Mouse (Mus musculus) liver, embryonic 16.5 days (tissue): ENCODE measurements around the gene Slc7a1. TPM values are rescaled to one million over a fixed set of nuclear protein-coding genes. Genes with fewer than 3 reads are reported as not detected.

Experiments used
- ATAC-seq: fragments of 200-750 bp; cut with Nextera tagmentation; 2 replicates; pipeline ENCODE4 v1.8.0; 2017; ENCODE audit warnings: low read depth, mild to moderate bottlenecking, moderate number of reproducible peaks, moderate library complexity
- H3K27ac ChIP-seq: fragments of 300-500 bp; sonication (generic); 2 replicates; pipeline ENCODE4 v1.5.1; 2014; ENCODE audit warnings: mild to moderate bottlenecking, low read length
- H3K27me3 ChIP-seq: fragments of 300-500 bp; sonication (generic); 2 replicates; pipeline ENCODE4 v1.6.1; 2014; ENCODE audit warnings: low read depth, low read length, mixed read lengths; ENCODE audit not compliant: control insufficient read depth, insufficient read depth
- H3K36me3 ChIP-seq: fragments of 300-500 bp; sonication (generic); 2 replicates; pipeline ENCODE4 v1.6.1; 2014; ENCODE audit warnings: mild to moderate bottlenecking; ENCODE audit not compliant: control insufficient read depth, insufficient read depth
- H3K4me1 ChIP-seq: fragments of 300-500 bp; sonication (generic); 2 replicates; pipeline ENCODE4 v1.6.1; 2014; ENCODE audit warnings: low read depth, low read length, mixed read lengths; ENCODE audit not compliant: control insufficient read depth
- H3K4me2 ChIP-seq: fragments of 300-500 bp; sonication (generic); 2 replicates; pipeline ENCODE4 v1.6.1; 2014; ENCODE audit warnings: low read depth, low read length, mixed read lengths
- H3K4me3 ChIP-seq: fragments of 300-500 bp; sonication (generic); 2 replicates; pipeline ENCODE4 v1.5.1; 2014; ENCODE audit warnings: low read depth, mild to moderate bottlenecking, low read length
- H3K9ac ChIP-seq: fragments of 300-500 bp; sonication (generic); 2 replicates; pipeline ENCODE4 v1.6.1; 2014; ENCODE audit warnings: low read depth, low read length
- H3K9me3 ChIP-seq: fragments of 300-500 bp; sonication (generic); replicated peaks from 2 replicates; pipeline ENCODE4 v1.6.1; 2016; ENCODE audit warnings: low read length; ENCODE audit not compliant: control insufficient read depth
- WGBS: fragments of 180-500 bp; shearing (Covaris S2); extraction: QIAGEN DNeasy Blood & Tissue Kit; methylation state at CpG from one replicate; pipeline ENCODE4 v1.1.7; 2014; ENCODE audit not compliant: insufficient replicate concordance; 5-methylcytosine and 5-hydroxymethylcytosine counted together
- polyA plus RNA-seq: library from polyadenylated mRNA; unstranded; fragments of >200 nt; fragmentation: Nextera tagmentation; extraction: Ambion mirVana; gene quantifications from 2 replicates; pipeline ENCODE4 v1.2.1, GENCODE M21; 2015

Gene Slc7a1
- polyA plus RNA-seq, 1 experiment from 2014 or later, result 15.7 TPM

DNA sequence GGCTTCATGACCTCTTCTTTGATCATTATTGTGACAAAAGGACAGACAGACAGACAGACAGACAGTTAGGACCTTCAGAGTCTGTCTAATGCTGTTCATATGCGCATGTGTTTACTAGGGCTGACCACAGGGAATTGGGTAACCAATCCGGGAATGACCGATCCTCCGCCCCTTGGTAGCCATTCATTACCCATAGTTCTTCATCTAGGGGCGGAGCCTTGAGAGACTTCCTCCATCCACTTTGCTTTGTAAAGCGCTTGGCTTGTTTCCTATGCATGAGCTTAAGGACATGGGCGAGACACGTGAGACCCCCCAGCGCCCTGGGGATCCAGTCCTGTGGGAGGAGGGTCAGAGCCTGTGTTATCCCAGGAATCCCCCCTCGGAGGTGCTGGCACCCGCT lies 96.7 kb downstream of the Slc7a1 start:
- H3K27ac ChIP-seq, result no peak overlapping the region
- H3K4me3 ChIP-seq, result peak overlapping the region; percentile 29; the same call in 1 of the 2 replicates
- H3K36me3 ChIP-seq, result no peaks in the 10 kb centered on the region
- H3K9me3 ChIP-seq, result no peaks in the 10 kb centered on the region
- H3K4me2 ChIP-seq, result no peak overlapping the region
- no peak for ATAC-seq
- H3K27me3 ChIP-seq, result no peaks in the 10 kb centered on the region
- no peak overlapping the region for H3K9ac ChIP-seq
- WGBS, result 71% methylated on average over 11 of the region's 11 CpGs
- no peaks in the 10 kb centered on the region for H3K4me1 ChIP-seq

DNA sequence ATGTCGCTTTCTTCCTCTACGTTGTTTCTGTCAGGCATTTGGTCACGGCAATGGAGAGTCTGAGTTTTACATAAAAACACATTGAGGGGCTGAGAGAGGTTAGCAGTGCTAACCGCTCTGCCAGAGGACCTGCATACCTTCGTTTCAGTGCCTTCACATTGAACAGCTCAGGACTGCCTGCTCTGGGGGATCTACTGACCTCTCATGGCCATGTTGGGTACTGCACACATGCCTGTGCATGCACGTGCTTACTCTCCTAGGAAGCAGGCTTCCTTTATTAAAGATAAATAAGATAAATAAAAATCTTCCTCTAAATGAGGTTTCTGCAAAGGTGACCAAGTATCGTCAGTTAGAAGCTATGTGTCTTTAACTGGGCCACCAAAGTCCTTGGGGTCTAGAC lies 106.4 kb downstream of the Slc7a1 start:
- WGBS, result 71% methylated on average over 7 of the region's 7 CpGs
- no peaks in the 10 kb centered on the region for H3K27me3 ChIP-seq
- H3K9me3 ChIP-seq, result no peaks in the 10 kb centered on the region
- no peaks in the 10 kb centered on the region for H3K4me1 ChIP-seq
- H3K27ac ChIP-seq, result no peak overlapping the region
- H3K4me2 ChIP-seq, result no peak overlapping the region
- H3K36me3 ChIP-seq, result no peaks in the 10 kb centered on the region
- ATAC-seq, result no peak
- H3K4me3 ChIP-seq, result no peak overlapping the region
- no peak overlapping the region for H3K9ac ChIP-seq

- Histone ChIP-seq H3K27me3 (no peaks in the 10 kb centered on the region), H3K9me3 (no peaks in the 10 kb centered on the region), H3K4me2 (no peak overlapping the region), H3K27ac (no peak overlapping the region), H3K9ac (no peak overlapping the region), H3K4me1 (no peaks in the 10 kb centered on the region), H3K4me3 (no peak overlapping the region), H3K36me3 (no peaks in the 10 kb centered on the region)
- 61% methylated on average over 7 of the region's 7 CpGs for WGBS
- no peak for ATAC-seq
Measured at GRCm38 (mm10) chr5:148292862-148293261, 106.8 kb downstream of the Slc7a1 start.

- Histone ChIP-seq H3K36me3 (no peaks in the 10 kb centered on the region), H3K4me2 (no peak overlapping the region), H3K27me3 (no peaks in the 10 kb centered on the region), H3K27ac (no peak overlapping the region), H3K4me1 (no peaks in the 10 kb centered on the region), H3K9ac (no peak overlapping the region), H3K9me3 (no peaks in the 10 kb centered on the region), H3K4me3 (no peak overlapping the region)
- no peak for ATAC-seq
- whole genome bisulfite sequencing, result 74% methylated on average over 7 of the region's 7 CpGs
Measured at GRCm38 (mm10) chr5:148289951-148290350, 109.8 kb downstream of the Slc7a1 start.

GRCm38 (mm10) chr5:148288804-148289203 lies 110.9 kb downstream of the Slc7a1 start:
- H3K4me2 ChIP-seq, result no peak overlapping the region
- H3K9me3 ChIP-seq, result no peaks in the 10 kb centered on the region
- no peak overlapping the region for H3K9ac ChIP-seq
- H3K27me3 ChIP-seq, result no peaks in the 10 kb centered on the region
- H3K4me3 ChIP-seq, result no peak overlapping the region
- 55% methylated on average over 11 of the region's 18 CpGs for WGBS
- no peak overlapping the region for H3K27ac ChIP-seq
- no peak for ATAC-seq
- H3K36me3 ChIP-seq, result no peaks in the 10 kb centered on the region
- no peaks in the 10 kb centered on the region for H3K4me1 ChIP-seq

GRCm38 (mm10) chr5:148287529-148287928 lies 112.2 kb downstream of the Slc7a1 start:
- Histone ChIP-seq H3K4me2 (no peak overlapping the region), H3K27me3 (no peaks in the 10 kb centered on the region), H3K36me3 (no peaks in the 10 kb centered on the region), H3K9me3 (no peaks in the 10 kb centered on the region; the same call in 1 of the 2 replicates), H3K4me3 (no peak overlapping the region), H3K27ac (no peak overlapping the region), H3K9ac (no peak overlapping the region), H3K4me1 (no peaks in the 10 kb centered on the region)
- ATAC-seq, result no peak
- WGBS, result 63% methylated on average over 5 of the region's 5 CpGs

DNA sequence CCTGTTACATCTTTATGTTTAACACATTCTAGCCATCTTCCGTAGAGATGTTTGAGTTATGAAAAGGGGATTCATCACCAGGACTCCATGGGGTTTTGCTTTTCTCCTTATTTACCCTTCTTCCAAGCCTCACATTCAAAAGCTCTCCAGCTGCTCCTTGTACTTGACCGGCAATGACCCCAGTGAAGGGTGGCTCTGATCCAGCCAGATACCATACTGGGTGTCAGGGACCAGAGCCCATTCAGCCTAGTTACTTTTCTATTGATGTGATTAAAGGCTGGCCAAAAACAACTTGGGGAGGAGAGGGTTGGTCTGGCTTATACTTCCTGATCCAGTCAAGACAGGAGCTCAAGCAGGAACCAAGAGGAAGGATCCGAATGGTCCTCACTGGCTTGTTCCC lies 116.1 kb downstream of the Slc7a1 start:
- no peak overlapping the region for H3K27ac ChIP-seq
- WGBS, result 75% methylated on average over 3 of the region's 3 CpGs
- H3K9me3 ChIP-seq, result no peaks in the 10 kb centered on the region; the same call in 1 of the 2 replicates
- no peak for ATAC-seq
- H3K27me3 ChIP-seq, result no peaks in the 10 kb centered on the region
- H3K4me1 ChIP-seq, result no peaks in the 10 kb centered on the region
- no peaks in the 10 kb centered on the region for H3K36me3 ChIP-seq
- no peak overlapping the region for H3K4me3 ChIP-seq
- H3K9ac ChIP-seq, result no peak overlapping the region
- no peak overlapping the region for H3K4me2 ChIP-seq

DNA sequence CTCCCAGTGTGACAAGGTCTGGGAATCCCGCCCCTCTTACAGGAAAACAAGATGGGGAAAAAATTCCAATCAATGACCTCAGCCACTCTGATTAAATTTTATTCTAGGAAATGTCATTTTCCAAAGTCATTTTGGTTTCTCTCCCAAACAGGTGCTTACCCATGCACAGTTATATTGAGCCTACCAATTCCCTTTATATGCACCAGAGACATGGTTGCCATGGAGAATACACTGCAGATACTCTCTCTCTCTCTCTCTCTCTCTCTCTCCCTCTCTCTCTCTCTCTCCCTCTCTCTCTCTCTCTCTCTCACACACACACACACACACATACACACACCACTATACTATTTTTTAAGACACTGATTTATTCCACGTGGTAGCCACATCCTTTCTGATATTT lies 116.5 kb downstream of the Slc7a1 start:
- Histone ChIP-seq H3K4me3 (no peak overlapping the region), H3K9me3 (no peaks in the 10 kb centered on the region; the same call in 1 of the 2 replicates), H3K27ac (no peak overlapping the region), H3K27me3 (no peaks in the 10 kb centered on the region), H3K4me1 (no peaks in the 10 kb centered on the region), H3K36me3 (no peaks in the 10 kb centered on the region), H3K4me2 (no peak overlapping the region), H3K9ac (no peak overlapping the region)
- 62% methylated on average over 2 of the region's 2 CpGs for WGBS
- ATAC-seq, result no peak

DNA sequence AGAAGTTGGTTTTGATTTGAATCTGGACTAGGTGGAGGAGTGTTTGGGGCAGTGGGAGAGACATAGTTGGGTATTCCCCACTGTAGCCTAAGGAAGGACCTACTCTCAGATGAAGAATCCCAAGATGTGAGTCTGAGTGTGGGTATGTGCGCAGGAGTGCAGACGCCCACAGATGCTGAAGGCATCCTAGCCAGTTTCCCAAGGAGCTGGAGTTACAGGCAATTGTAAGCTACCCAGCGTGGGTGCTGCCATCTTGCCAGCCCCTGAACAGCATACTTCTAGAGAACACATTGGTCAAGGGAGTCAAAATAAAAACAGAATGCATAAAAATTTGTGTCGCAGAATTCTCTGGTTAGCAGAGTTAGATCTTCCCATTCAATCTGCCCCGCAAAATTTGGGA lies 117.1 kb downstream of the Slc7a1 start:
- H3K4me1 ChIP-seq, result no peaks in the 10 kb centered on the region
- no peaks in the 10 kb centered on the region for H3K36me3 ChIP-seq
- H3K9ac ChIP-seq, result no peak overlapping the region
- ATAC-seq, result no peak
- WGBS, result 72% methylated on average over 5 of the region's 5 CpGs
- no peaks in the 10 kb centered on the region; the same call in 1 of the 2 replicates for H3K9me3 ChIP-seq
- no peak overlapping the region for H3K4me2 ChIP-seq
- H3K4me3 ChIP-seq, result no peak overlapping the region
- no peak overlapping the region for H3K27ac ChIP-seq
- no peaks in the 10 kb centered on the region for H3K27me3 ChIP-seq
